Mouse (Mus musculus): Measurements from ENCODE around the gene Pip4k2b.

The Pip4k2b gene

DNA sequence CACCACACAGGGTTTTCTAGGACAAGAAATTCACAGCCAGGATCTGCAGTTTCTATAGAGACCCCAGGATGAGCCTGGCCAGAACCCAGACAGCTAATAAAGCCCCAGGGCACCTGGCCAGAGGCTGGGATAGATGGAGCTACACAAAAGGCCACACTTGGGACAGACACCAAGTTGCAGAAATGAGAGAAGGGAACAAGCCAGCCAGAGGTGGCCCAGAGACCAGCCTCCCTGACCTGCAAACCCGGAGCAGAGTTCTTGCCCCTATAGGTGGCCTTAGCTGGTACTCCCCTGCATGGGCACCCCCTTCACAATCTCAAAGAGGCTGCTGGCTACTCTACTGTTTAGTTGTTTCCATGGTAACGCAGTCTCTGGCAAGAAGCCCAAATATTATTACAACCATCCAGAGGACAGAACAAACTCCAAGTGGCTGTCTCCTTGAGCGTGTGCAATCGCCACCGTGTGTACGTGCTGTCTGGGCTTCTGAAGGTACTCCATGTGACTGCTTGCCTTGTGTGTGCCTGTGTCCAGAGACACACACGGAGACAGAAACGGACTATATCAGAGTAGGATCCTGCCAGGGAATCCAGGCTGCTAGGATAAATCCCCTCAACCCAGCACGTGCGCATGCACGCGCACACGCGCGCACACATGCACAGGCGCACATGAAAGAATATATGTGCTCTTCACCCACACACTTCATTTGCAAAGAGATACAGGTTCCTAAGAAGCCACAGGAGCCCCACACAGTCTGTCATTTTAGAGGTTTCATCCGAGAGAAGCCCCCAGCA is 49.4 kb downstream of the Pip4k2b start:
- DNase-seq (ENCODE audit: low read depth) = no peak

DNA sequence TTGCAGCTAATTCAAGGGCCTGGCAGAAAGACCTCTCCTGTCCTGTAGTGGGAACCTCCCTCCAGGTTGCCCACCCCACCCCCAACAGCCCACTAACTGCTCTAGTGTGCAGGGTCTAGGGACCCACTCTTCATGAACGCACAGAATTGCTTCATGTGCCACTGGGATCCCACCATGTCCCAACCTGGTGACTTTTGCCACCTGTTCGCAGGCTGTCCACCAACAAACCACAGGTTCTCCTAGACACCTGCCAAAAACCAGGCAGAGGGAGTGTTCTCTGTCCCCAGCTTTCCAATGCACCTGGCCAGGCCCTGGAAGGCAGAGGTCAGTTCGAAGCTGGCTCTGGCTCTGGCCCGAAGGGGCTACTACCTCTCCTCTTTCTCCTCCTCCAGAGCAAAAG is 50.1 kb downstream of the Pip4k2b start:
- no peak for DNase-seq (ENCODE audit: low read depth)

DNA sequence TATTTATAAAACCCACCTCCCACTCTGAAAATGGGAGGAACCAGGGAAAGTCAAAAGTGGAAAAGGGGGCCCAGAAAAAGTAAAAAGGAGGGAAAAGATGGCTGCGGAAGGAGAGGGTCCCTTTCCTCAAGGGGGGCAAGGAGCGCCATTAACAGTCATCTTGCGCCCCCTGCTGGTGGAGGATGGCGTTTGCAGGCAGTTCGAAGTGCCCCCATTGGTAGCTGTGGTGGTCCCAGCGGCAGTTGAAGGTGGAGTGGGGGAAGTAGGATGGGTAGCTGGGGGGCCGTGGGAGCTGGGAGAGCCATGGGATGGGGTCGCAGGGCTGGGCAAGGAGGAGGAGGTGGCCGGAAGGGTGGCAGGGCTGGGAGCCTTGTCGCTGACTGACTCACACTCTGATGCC is 54.6 kb downstream of the Pip4k2b start:
- DNase-seq (ENCODE audit: low read depth) = no peak

DNA sequence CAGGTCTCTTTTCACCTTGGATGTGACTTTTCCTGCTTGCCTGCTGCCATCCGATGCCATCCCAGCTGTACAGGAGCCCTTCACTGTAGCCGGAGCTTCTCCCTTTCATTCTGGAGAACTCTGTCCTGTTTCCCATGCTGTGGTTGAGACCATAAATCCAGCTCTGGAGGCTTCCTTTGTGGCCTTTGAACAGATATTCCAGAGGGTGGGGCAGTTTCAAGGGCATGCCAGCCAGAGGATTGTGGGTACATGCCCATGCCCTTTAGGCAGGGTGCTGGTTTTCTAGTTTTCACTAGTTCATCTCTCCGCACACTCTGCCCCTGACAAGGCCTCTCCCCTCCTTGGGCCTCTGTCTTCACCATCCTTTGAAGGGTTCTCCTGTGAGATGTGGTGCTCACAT is 57.4 kb downstream of the Pip4k2b start:
- DNase-seq (ENCODE audit: low read depth) = no peak

DNA sequence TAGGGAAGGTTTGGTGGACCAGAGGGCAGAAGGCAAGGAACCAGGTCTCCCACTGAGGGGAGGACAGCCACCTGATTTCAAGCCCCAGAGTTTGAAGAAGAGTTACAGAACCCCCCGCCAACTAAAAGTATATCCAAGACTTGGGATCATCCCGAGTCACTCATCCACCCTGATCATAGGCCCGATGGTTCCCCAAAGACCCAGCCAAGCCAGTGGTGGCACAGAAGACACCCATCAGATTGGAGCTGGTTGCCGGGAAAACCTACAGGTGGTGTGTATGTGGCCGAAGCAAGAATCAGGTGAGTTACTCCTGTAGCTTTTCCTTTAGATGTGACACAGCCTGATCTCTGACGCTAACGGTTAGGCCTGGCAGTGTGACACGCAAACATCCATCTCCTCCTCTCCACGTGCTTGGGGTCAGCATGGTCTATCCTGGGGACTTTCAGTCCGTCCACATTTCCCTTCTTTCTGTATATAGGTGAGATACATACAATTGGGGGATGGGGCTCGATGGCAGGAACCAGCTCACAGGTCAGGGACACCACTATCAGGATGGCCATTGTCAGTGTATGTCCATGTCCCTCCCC is 58.1 kb downstream of the Pip4k2b start:
- DNase-seq (ENCODE audit: low read depth) = no peak

DNA sequence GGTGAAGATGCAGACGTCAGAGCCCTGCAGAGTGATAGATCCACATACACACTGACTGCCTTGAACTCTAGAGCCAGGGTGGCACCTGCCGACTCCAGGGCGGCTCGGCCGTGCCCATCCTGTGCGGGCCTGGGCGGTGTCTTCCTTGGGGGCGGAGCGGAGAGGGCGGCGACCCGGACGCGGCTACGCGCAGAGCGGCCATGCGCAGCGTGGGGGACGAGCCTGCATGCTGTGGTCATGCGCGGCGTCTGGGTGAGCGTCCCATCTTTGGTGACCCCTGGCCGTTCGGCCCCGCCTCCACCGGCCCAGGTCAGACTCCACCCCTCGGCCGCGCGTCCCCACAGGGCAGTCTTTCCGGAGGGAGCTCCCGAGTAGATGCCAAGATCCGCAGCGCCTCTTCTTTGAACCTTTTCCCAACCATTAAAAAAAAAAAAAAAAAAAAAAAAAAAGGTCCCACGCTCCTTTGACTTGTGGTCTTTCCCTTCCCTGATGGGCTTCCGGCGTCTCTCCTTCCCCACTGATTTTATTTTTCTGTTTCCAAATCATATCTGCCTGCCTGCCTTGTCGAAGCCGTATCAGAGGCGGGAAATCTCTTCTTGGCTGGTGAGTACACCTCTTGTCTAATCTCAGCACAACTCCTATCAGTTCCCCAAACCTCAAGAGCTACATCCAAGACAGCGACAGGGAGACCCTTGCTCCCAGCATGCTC is 58.7 kb downstream of the Pip4k2b start, which contains the start of gene Cisd3:
Gene Cisd3 (plus strand): TSS at position 214 of the 709 bp plus-strand sequence.
- DNase-seq (ENCODE audit: low read depth) = no peak

DNA sequence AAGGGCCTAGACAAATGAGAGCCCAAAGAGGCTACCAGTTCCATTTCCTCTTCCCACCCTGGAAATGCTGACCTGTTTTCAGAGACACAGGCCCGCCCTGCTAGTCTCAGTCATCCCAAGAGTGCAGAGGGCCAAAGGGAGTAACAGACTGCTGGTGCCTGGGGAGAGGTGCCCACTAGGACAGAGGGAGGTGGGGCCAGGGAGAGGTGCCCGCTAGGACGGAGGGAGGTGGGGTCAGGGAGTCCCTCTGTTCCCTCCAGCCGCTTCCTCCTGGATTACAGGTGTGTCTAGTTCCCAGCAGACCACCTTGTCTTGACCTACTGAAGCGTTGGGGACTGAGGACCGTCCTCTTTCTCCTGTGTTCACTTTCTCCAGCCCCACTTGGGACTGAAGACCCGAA is 59.7 kb downstream of the Pip4k2b start:
- no peak for DNase-seq (ENCODE audit: low read depth)

DNA sequence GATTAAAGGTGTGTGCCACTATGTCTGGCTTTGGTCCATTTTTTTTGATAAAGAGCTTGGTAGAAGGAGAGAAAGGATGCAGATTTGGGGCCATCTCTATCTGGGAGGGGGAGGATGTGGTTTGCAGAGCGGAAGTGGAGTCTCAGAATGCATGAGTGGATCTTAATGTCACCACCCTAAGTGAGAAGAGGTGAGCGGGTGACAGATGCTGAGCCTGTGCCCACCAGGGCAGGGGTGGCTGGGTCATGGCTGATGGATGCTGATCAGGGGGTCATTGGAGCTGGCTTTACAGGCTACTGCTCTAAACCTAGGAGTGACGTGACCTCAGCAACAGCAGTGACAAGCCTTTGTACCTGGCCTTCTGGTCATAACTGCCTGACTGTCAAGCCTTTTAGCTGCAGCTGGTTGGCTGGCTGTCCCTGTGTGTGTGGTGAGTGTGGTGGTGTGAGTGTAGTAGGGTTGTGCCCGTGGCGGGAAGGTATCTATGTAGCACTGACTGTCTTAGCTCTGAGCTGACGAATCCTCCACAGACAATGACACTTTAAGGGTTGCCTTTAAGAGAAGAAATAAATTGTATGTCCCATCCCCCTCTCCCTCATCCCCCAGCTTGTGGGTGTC is 60.3 kb downstream of the Pip4k2b start:
- no peak for DNase-seq (ENCODE audit: low read depth)

DNA sequence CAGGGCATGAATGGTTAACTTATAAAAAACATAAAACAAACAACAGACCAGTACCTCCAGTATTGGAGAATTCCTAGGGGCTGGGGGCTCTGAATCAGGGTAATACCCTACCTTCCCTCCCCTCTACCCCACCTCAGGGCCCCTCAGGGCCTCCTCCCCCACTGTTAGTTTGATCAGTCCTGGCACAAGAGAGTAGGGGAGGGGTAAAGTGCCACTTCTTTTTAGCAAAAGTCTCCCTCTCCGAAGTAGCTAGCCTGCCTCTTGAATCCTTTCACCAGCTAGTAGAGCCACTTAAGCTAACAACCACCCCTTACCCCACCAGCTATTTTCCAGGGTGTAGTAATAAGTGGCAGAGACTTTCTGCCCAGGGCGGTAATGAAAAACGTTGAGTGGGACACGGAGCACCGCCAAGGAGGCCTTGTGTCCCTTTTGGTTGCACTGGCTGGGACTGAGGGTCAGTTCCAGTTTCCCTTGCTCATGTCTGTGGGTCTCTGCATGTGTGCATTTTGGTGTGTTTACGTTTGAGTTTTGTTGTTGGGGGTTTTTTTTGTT is 61.9 kb downstream of the Pip4k2b start:
- DNase-seq (ENCODE audit: low read depth) = no peak

DNA sequence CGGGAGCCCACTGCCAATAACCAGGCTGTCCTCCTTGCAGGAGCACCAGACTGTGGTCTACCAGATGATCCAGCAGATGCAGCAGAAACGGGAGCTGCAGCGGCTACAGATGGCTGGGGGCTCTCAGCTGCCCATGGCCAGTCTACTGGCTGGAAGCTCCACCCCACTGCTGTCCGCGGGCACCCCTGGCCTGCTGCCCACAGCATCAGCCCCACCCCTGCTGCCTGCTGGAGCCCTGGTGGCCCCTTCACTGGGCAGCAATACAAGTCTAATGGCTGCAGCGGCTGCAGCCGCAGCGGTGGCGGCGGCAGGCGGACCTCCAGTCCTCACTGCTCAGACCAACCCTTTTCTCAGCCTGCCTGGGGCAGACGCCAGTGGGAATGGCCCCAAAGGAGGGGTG is 64.1 kb downstream of the Pip4k2b start:
- DNase-seq (ENCODE audit: low read depth) = no peak

DNA sequence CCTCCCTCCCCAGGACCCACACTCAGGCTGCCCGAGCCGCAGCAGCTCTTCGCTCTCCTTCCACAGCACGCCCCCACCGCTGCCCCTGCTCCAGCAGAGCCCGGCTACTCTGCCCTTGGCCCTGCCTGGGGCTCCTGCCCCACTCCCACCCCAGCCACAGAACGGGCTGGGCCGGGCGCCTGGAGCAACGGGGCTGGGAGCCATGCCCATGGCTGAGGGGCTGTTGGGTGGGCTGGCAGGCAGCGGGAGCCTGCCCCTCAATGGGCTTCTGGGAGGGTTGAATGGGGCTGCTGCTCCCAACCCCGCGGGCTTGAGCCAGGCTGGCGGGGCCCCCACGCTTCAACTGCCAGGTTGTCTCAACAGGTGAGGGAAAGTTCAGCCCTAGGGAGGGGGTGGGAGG is 66.2 kb downstream of the Pip4k2b start:
- no peak for DNase-seq (ENCODE audit: low read depth)

DNA sequence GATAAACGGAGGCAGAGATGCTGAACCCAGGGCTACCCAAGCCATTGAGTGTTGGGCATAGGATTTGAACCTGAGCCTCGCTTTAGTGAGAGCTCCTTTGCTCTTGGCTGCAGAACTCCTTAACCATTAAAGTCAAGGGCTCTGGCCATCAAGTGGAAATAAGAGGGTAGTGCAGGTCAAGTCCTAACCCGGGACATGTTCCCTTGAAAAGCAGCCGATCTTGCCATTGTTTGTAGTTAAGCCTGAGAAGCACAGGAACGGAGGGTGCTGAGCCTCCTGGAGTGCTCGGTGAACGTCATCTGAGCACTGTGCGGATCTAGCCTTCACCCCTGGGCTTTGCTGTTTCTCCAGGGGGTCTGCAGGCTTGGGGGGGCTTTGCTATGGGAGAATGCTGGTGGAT is 66.7 kb downstream of the Pip4k2b start:
- no peak for DNase-seq (ENCODE audit: low read depth)

DNA sequence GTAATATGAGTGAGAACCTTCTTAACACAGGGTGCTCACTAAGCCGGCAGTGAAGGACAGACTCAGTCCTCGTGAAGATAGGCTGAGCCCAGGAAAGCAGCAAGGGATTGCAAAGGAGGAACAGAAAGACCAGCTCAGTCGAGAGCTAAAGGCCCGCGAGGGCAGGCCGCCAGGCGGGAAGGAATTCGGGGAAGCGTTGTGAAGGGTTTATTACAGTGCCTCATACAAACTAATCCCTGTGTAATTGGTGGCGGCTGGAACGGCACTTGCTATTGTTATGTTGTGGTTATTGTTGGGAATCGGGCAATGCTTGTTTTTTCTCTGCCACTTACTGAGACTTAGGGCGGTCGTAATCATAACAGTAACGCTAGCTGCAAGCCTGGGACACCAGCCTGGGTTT is 67.1 kb downstream of the Pip4k2b start:
- no peak for DNase-seq (ENCODE audit: low read depth)

DNA sequence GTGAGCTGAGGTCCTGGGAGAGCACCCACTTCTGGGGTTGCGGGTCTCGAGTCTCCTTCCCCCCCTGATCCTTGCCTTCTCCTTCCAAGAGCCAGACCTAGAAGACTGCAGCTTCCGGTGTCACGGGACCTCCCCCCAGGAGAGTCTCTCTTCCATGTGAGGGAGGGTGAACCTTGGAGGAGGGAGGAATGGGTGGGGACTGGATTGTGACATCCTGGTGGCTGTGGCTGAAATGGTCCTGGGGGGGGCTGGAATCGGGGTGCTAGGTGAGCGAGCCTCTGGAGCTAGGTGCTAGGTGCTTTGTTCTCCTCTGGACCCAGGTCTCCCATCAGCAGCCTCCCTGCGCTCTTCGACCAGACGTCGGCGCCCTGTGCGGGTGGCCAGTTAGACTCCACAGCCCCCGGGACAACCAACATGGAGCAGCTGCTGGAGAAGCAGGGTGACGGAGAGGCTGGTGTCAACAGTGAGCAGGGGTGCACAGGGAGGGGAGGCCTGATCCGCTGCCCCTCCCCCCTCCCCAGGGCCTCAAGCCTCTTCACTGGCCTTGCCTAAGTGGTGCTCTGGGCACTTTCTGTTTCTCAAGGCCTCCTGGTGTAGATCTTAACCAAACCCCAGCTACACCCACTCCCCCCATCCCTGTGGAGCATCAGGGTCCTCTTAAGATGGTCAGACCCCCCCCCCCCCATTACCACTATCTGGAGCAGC is 68.3 kb downstream of the Pip4k2b start:
- no peak for DNase-seq (ENCODE audit: low read depth)

DNA sequence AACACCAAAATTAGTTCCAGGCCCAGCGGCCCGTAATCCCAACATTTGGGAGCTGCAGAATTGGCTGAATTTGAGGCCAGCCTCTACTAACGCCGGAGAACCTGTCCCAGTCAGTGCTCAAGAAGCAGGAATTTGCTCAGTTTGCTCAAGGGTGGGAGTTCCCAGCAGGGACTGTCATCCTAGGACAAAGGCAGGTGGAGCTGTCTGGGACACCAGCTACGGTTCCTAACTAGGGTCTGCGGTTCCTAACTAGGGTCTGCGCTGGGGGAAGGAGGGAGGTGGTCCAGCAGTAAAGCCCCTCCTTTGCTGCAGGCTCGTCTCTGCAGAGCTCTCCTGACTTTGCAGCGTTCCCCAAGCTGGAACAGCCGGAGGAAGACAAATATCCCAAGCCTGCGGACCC is 71.4 kb downstream of the Pip4k2b start:
- DNase-seq (ENCODE audit: low read depth) = no peak

DNA sequence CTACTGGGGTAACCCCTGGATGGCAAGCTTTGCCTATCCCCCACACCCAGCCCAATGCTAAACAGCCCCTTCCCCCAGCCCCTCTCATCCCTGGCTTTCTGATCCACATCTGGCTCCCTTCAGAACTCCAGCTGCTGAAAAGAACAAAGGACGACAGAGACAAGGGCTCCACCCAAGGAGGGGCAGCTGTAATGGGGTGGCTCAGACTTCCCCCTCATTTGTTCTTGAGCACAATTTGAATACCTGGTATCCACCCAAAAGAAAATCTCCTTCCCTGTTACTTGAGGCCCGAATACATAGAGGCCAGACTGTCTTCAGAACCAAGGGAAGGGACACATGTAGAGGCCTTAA is 73.4 kb downstream of the Pip4k2b start:
- no peak for DNase-seq (ENCODE audit: low read depth)

DNA sequence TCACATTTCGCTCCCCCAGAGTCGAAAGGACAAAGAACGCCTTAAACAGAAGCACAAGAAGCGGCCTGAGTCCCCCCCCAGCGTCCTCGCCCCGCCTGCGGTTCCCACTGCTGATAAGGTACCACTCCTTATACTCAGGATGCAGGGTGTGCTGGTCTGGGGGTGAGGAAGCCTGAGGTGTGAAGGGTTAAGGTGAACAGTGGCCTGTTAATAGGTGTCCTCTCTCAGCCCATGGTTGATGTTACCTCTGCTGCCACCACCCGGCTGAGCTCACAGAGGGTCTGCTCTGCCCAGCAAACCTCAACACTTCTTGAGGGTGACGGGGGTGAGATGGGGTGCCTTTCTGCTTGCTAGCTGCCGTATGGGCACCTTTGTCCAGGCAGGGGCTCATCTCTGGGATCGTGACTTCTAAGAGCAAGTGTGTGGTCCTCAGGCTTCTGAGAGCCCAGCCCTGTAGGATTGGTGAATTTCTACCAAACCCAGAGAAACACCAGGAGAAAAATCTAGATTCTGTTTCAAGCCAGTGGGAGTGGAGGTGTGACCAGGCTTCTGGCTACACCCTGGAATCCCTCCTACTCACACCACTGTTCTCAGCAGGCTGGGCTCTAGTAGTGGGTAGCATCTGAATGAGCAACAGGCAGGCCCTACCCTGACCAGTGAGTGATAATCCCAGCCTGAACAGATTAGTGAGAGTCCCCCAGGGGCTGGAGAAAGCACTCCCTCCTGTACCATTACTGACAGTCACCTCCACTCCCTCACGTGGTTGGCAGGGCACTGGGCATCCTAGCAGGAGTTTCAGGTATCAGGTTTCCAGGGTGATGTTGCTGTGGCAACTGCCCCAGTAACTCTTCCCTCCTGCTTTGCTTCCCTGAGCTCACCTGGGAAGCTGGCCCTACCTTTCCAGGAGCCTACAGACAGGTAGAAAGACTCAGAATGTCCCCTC is 74.0 kb downstream of the Pip4k2b start:
- DNase-seq (ENCODE audit: low read depth) = no peak

DNA sequence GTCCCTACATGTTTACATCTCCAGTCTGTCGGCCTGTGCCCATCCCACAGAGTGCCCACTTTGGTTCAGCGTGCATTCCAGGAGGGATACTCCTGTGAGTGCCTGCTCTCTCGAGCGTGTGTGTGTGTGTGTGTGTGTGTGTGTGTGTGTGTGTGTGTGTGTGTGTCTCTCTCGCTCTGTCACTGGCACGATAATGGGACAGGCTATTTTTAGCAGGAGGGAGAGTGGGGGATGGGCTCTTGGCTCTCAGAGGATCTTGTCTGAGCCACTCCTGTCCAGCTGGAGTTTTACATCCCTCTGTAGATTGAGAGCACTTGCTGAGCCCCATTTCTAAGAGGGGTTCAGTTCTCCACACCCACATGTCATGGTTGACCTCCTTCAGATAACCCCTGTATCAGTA is 74.7 kb downstream of the Pip4k2b start:
- no peak for DNase-seq (ENCODE audit: low read depth)

DNA sequence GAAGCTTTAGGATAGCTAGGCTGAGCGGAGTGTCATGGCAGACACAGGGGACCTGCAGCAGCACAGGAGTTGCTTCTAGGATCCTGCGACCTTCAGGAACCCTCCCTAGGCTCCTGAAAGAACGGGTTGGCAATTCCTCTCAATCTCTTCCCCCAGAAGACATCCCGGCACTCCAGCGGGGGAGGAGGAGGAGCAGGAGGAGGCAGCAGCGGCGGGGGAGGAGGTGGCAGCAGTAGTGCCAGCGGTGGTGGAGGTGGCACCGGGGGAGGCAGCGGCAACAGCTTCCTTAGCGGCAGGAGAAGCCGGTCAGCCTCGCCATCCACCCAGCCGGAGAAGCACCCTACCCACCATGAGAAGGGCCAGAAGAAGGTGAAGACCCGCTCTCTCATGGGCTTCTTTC is 75.2 kb downstream of the Pip4k2b start:
- no peak for DNase-seq (ENCODE audit: low read depth)

DNA sequence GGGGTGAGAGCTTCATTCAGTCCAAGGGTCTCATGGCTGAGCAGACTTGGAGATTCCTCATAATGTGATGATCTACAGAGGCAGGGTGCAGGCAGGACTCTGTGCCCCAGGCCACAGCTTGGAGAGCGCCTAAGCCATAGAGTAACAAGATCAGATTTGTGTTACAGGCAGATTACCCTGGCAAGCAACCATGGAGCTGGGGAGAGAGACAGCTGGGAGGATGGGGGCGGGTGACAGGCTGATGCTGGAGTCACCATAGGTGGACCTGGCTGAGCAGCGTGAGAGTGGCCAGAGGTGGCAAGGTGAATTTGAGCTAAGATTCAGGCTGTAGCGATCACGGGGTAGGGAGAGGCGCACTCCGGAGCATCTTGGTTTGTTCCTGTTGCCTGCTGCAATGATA is 76.3 kb downstream of the Pip4k2b start:
- no peak for DNase-seq (ENCODE audit: low read depth)

DNA sequence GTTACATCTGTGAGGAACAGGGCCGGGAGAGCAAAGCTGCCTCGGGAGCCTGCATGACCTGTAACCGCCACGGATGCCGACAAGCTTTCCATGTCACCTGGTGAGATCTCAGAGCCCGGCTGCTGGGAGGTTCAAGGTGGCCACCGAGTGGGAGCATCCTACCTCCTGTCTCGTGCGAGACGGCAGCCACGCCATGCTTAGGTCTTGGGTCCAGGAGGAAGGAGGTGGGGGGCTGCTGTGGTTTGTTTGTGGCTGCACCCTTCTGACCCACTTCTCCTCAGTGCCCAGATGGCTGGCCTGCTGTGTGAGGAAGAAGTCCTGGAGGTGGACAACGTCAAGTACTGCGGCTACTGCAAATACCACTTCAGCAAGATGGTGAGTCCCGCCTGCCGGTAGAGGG is 77.7 kb downstream of the Pip4k2b start:
- DNase-seq (ENCODE audit: low read depth) = no peak

Data from c-Kit-positive CD71-negative TER-119-negative erythroid progenitor cells, embryonic 14.5 days (primary cell).